Mouse (Mus musculus) liver, embryonic 14.5 days (tissue): ENCODE measurements around the gene Dync1li1.

Source experiments
- CTCF ChIP-seq: IDR thresholded peaks from 2 replicates; pipeline ENCODE4 v1.5.1; 2016; ENCODE audit warnings: antibody characterized with exemption, low read depth, control low read depth
- EP300 ChIP-seq: IDR thresholded peaks from 2 replicates; pipeline ENCODE4 v1.6.1; 2016; ENCODE audit warnings: antibody characterized with exemption, low read depth

DNA sequence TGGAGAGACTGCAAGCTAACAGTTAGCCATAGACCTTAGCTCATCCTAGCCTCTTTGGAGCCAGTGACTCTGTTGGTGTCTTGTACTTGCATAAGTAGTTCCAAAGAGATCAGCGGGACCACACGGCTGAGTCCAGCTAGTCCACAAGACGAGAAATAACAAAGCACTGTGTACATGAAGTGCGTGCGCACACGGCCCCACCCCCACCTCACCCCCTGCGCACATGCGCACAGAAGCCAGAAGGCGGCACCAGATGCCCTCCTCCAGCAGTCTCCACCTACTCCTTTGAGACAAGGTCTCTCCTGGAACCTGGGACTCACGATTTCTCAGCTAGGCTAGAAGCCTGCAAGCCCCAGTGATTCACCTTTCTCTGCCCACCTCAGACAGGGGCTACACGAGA, 24.8 kb upstream of the Dync1li1 start:
- no peak for TF ChIP-seq CTCF
- TF ChIP-seq EP300: no peak
